Mouse (Mus musculus): Measurements from ENCODE around the gene Afap1. TPM values are rescaled to one million over a fixed set of nuclear protein-coding genes. Genes with fewer than 3 reads are reported as not detected.
A peak's percentile ranks its signal among the peaks of the same experiment; 100 is the strongest.

The Afap1 gene
- polyA plus RNA-seq, 1 experiment from 2014 or later = 25.6 TPM

GRCm38 (mm10) chr5:35918387-35918786, 25.3 kb downstream of the Afap1 start:
- Histone ChIP-seq H3K27ac (peak overlapping the region; percentile 47; the same call in 1 of the 2 replicates), H3K4me1 (peaks cover 57% of the 10 kb centered on the region), H3K4me3 (no peak overlapping the region), H3K4me2 (replicated peaks) (no peak overlapping the region), H3K9me3 (no peaks in the 10 kb centered on the region), H3K9ac (no peak overlapping the region), H3K27me3 (no peaks in the 10 kb centered on the region), H3K36me3 (no peaks in the 10 kb centered on the region)
- no peak for ATAC-seq (ENCODE audit: insufficient number of reproducible peaks, insufficient read depth, low FRiP score, low TSS enrichment)
- 24% methylated on average over 8 of the region's 8 CpGs for WGBS

- Histone ChIP-seq H3K36me3 (no peaks in the 10 kb centered on the region), H3K9me3 (no peaks in the 10 kb centered on the region), H3K27me3 (no peaks in the 10 kb centered on the region), H3K4me2 (replicated peaks) (no peak overlapping the region), H3K4me1 (peaks cover 60% of the 10 kb centered on the region), H3K4me3 (no peak overlapping the region), H3K27ac (no peak overlapping the region), H3K9ac (no peak overlapping the region)
- no peak for ATAC-seq (ENCODE audit: insufficient number of reproducible peaks, insufficient read depth, low FRiP score, low TSS enrichment)
- WGBS = 45% methylated on average over 4 of the region's 4 CpGs
Observed at GRCm38 (mm10) chr5:35920076-35920475, 27.0 kb downstream of the Afap1 start.

- no peaks in the 10 kb centered on the region for H3K9me3 ChIP-seq
- no peak for ATAC-seq (ENCODE audit: insufficient number of reproducible peaks, insufficient read depth, low FRiP score, low TSS enrichment)
- H3K4me1 ChIP-seq = peaks cover 61% of the 10 kb centered on the region
- H3K27me3 ChIP-seq = no peaks in the 10 kb centered on the region
- no peak overlapping the region for H3K27ac ChIP-seq
- no peak overlapping the region for H3K4me2 ChIP-seq (replicated peaks)
- no peaks in the 10 kb centered on the region for H3K36me3 ChIP-seq
- no peak overlapping the region for H3K4me3 ChIP-seq
- no peak overlapping the region for H3K9ac ChIP-seq
Observed at GRCm38 (mm10) chr5:35920557-35920956, 27.4 kb downstream of the Afap1 start.

GRCm38 (mm10) chr5:35921141-35921540, 28.0 kb downstream of the Afap1 start:
- Histone ChIP-seq H3K9me3 (no peaks in the 10 kb centered on the region), H3K9ac (no peak overlapping the region), H3K4me3 (no peak overlapping the region), H3K27me3 (no peaks in the 10 kb centered on the region), H3K27ac (peak overlapping the region; percentile 86), H3K4me1 (peaks cover 67% of the 10 kb centered on the region), H3K4me2 (replicated peaks) (peak overlapping the region; percentile 26), H3K36me3 (no peaks in the 10 kb centered on the region)
- 69% methylated on average over 6 of the region's 6 CpGs for WGBS
- ATAC-seq (ENCODE audit: insufficient number of reproducible peaks, insufficient read depth, low FRiP score, low TSS enrichment) = no peak

GRCm38 (mm10) chr5:35921595-35922254, 28.6 kb downstream of the Afap1 start:
- Histone ChIP-seq H3K9me3 (no peaks in the 10 kb centered on the region), H3K36me3 (no peaks in the 10 kb centered on the region), H3K9ac (no peak overlapping the region), H3K27ac (peak overlapping the region; percentile 86), H3K27me3 (no peaks in the 10 kb centered on the region), H3K4me1 (peaks cover 72% of the 10 kb centered on the region), H3K4me2 (replicated peaks) (peak overlapping the region; percentile 26), H3K4me3 (no peak overlapping the region)
- peak; percentile 74 for ATAC-seq (ENCODE audit: insufficient number of reproducible peaks, insufficient read depth, low FRiP score, low TSS enrichment)
- WGBS = 30% methylated on average over 10 of the region's 10 CpGs

- Histone ChIP-seq H3K4me1 (peaks cover 70% of the 10 kb centered on the region), H3K27me3 (no peaks in the 10 kb centered on the region), H3K4me2 (replicated peaks) (no peak overlapping the region), H3K4me3 (no peak overlapping the region), H3K36me3 (no peaks in the 10 kb centered on the region), H3K9me3 (no peaks in the 10 kb centered on the region), H3K9ac (no peak overlapping the region), H3K27ac (no peak overlapping the region)
- 84% methylated on average over 6 of the region's 6 CpGs for WGBS
- no peak for ATAC-seq (ENCODE audit: insufficient number of reproducible peaks, insufficient read depth, low FRiP score, low TSS enrichment)
Observed at GRCm38 (mm10) chr5:35923448-35923847, 30.3 kb downstream of the Afap1 start.

GRCm38 (mm10) chr5:35925171-35925634, 32.1 kb downstream of the Afap1 start:
- H3K9ac ChIP-seq = no peak overlapping the region
- H3K27ac ChIP-seq = peak overlapping the region; percentile 52; the same call in 1 of the 2 replicates
- WGBS = 32% methylated on average over 12 of the region's 12 CpGs
- peaks cover 58% of the 10 kb centered on the region for H3K4me1 ChIP-seq
- no peak for ATAC-seq (ENCODE audit: insufficient number of reproducible peaks, insufficient read depth, low FRiP score, low TSS enrichment)
- H3K27me3 ChIP-seq = no peaks in the 10 kb centered on the region
- H3K4me2 ChIP-seq (replicated peaks) = no peak overlapping the region
- H3K4me3 ChIP-seq = no peak overlapping the region
- H3K9me3 ChIP-seq = no peaks in the 10 kb centered on the region
- H3K36me3 ChIP-seq = no peaks in the 10 kb centered on the region

- H3K27me3 ChIP-seq = no peaks in the 10 kb centered on the region
- WGBS = 73% methylated on average over 8 of the region's 8 CpGs
- no peak overlapping the region for H3K4me2 ChIP-seq (replicated peaks)
- H3K9ac ChIP-seq = no peak overlapping the region
- H3K27ac ChIP-seq = no peak overlapping the region
- H3K4me3 ChIP-seq = no peak overlapping the region
- H3K36me3 ChIP-seq = no peaks in the 10 kb centered on the region
- ATAC-seq (ENCODE audit: insufficient number of reproducible peaks, insufficient read depth, low FRiP score, low TSS enrichment) = no peak
- peaks cover 52% of the 10 kb centered on the region for H3K4me1 ChIP-seq
- no peaks in the 10 kb centered on the region for H3K9me3 ChIP-seq
Observed at GRCm38 (mm10) chr5:35926511-35926910, 33.4 kb downstream of the Afap1 start.

GRCm38 (mm10) chr5:35931296-35931695, 38.2 kb downstream of the Afap1 start:
- no peaks in the 10 kb centered on the region for H3K27me3 ChIP-seq
- H3K27ac ChIP-seq = no peak overlapping the region
- H3K4me3 ChIP-seq = no peak overlapping the region
- H3K9me3 ChIP-seq = no peaks in the 10 kb centered on the region
- no peak overlapping the region for H3K9ac ChIP-seq
- 58% methylated on average over 5 of the region's 5 CpGs for WGBS
- H3K36me3 ChIP-seq = 0 out of 2 replicates have a peak, but pooled peaks cover 6% of the 10 kb centered on the region
- no peak overlapping the region for H3K4me2 ChIP-seq (replicated peaks)
- peaks cover 32% of the 10 kb centered on the region for H3K4me1 ChIP-seq
- ATAC-seq (ENCODE audit: insufficient number of reproducible peaks, insufficient read depth, low FRiP score, low TSS enrichment) = no peak

- no peak for ATAC-seq (ENCODE audit: insufficient number of reproducible peaks, insufficient read depth, low FRiP score, low TSS enrichment)
- Histone ChIP-seq H3K9me3 (no peaks in the 10 kb centered on the region), H3K4me2 (replicated peaks) (no peak overlapping the region), H3K9ac (no peak overlapping the region), H3K4me1 (peaks cover 19% of the 10 kb centered on the region), H3K4me3 (no peak overlapping the region), H3K36me3 (peaks cover 10% of the 10 kb centered on the region; the same call in 1 of the 2 replicates), H3K27me3 (no peaks in the 10 kb centered on the region), H3K27ac (no peak overlapping the region; the same call in 1 of the 2 replicates)
- 82% methylated on average over 10 of the region's 10 CpGs for WGBS
Observed at GRCm38 (mm10) chr5:35933059-35933458, 39.9 kb downstream of the Afap1 start.

GRCm38 (mm10) chr5:35935939-35936338, 42.8 kb downstream of the Afap1 start:
- Histone ChIP-seq H3K4me2 (replicated peaks) (no peak overlapping the region), H3K36me3 (peaks cover 10% of the 10 kb centered on the region; the same call in 1 of the 2 replicates), H3K27ac (no peak overlapping the region), H3K4me1 (peaks cover 25% of the 10 kb centered on the region), H3K4me3 (no peak overlapping the region), H3K27me3 (no peaks in the 10 kb centered on the region), H3K9ac (no peak overlapping the region), H3K9me3 (no peaks in the 10 kb centered on the region)
- ATAC-seq (ENCODE audit: insufficient number of reproducible peaks, insufficient read depth, low FRiP score, low TSS enrichment) = no peak
- WGBS = 77% methylated on average over 7 of the region's 7 CpGs

Data from embryonic facial prominence, embryonic 12.5 days (tissue).